Mouse (Mus musculus): ENCODE data around the gene Lzic.

The Lzic gene

GRCm38 (mm10) chr4:149542431-149542830 lies 57.4 kb downstream of the Lzic start:
- POLR2A ChIA-PET, result interaction anchor here in 2 of 4 experiments (0.5 to 1.3 kb wide), 5 partner anchors 13 to 916 kb away, joined by 3 to 4 read pairs (median 4); no protein-coding TSS in a partner anchor
- CTCF ChIA-PET, result interaction anchor here (0.5 to 2.3 kb wide), 37 partner anchors 9 to 1436 kb away, joined by 3 to 13 read pairs (median 4); partner anchors contain the start of genes Kif1b (in 2 of the 4) and Rbp7 (in 1 of the 4)

- ChIA-PET CTCF (interaction anchor here (0.5 to 2.3 kb wide), 51 partner anchors 9 to 1435 kb away, joined by 3 to 13 read pairs (median 4); partner anchors contain the start of genes Kif1b (in 2 of the 4) and Rbp7 (in 1 of the 4)), POLR2A (interaction anchor here in 2 of 4 experiments (0.5 to 1.3 kb wide), 4 partner anchors 12 to 915 kb away, joined by 3 to 4 read pairs (median 4); no protein-coding TSS in a partner anchor)
Measured at GRCm38 (mm10) chr4:149542927-149543553, 58.0 kb downstream of the Lzic start.

GRCm38 (mm10) chr4:149544892-149545291 lies 59.9 kb downstream of the Lzic start:
- ChIA-PET CTCF (interaction anchor here in 3 of 4 experiments (0.7 to 2.2 kb wide), 7 partner anchors 9 to 400 kb away, joined by 3 to 8 read pairs (median 4); partner anchors contain the start of gene Rbp7 (in 1 of the 3)), POLR2A (interaction anchor here in 1 of 4 experiments (0.6 to 0.9 kb wide), 3 partner anchors 22 to 512 kb away, joined by 3 read pairs; no protein-coding TSS in a partner anchor)

Data from embryonic stem cell, embryonic (primary cell).